Mouse (Mus musculus) spleen, adult 2 months (tissue): ENCODE data around the gene Gm10961. TPM values are rescaled to one million over a fixed set of nuclear protein-coding genes. Genes with fewer than 3 reads are reported as not detected.

Experiments used
- DNase-seq, 2 experiments: peaks; one replicate each; pipeline versions ENCODE4 v3.0.0 to v3.0.0-alpha.2; 2012 to 2021; ENCODE audit warnings: low spot score in 2 of 2, low read depth in 1 of 2
- H3K27ac ChIP-seq: fragments of 200-500 bp; 2 replicates; pipeline ENCODE4 v1.5.1; 2012; ENCODE audit warnings: low read length, inconsistent platforms; ENCODE audit not compliant: insufficient read depth
- H3K27me3 ChIP-seq: fragments of 200-500 bp; 2 replicates; pipeline ENCODE4 v1.6.1; 2012; ENCODE audit warnings: mild to moderate bottlenecking, moderate library complexity, low read length, inconsistent platforms; ENCODE audit not compliant: control insufficient read depth, insufficient read depth
- H3K36me3 ChIP-seq: fragments of 200-500 bp; 2 replicates; pipeline ENCODE4 v1.6.1; 2012; ENCODE audit warnings: mild to moderate bottlenecking, low read length, inconsistent platforms; ENCODE audit not compliant: control insufficient read depth, insufficient read depth
- H3K4me1 ChIP-seq: fragments of 200-500 bp; 2 replicates; pipeline ENCODE4 v1.6.1; 2011; ENCODE audit warnings: inconsistent platforms; ENCODE audit not compliant: control insufficient read depth, insufficient read depth, insufficient read length
- H3K4me3 ChIP-seq: fragments of 200-500 bp; 2 replicates; pipeline ENCODE4 v1.5.1; 2011; ENCODE audit warnings: mild to moderate bottlenecking, inconsistent platforms; ENCODE audit not compliant: insufficient read depth, insufficient read length; ENCODE audit errors: extremely low read depth
- CTCF ChIP-seq: fragments of 200-500 bp; IDR thresholded peaks from 2 replicates; pipeline ENCODE4 v1.5.1; 2011; ENCODE audit warnings: mild to moderate bottlenecking, inconsistent platforms; ENCODE audit not compliant: insufficient read depth, insufficient read length, insufficient replicate concordance; ENCODE audit errors: extremely low read depth
- POLR2A ChIP-seq: fragments of 200-500 bp; IDR thresholded peaks from 2 replicates; pipeline ENCODE4 v1.6.1; 2011; ENCODE audit warnings: low read depth, low read length, inconsistent platforms
- WGBS: fragments of 180-500 bp; shearing (Covaris S2); methylation state at CpG from one replicate; pipeline ENCODE4 v1.1.7; 2018; 5-methylcytosine and 5-hydroxymethylcytosine counted together
- polyA plus RNA-seq: library from polyadenylated mRNA; depleted of rRNA; stranded (reverse); fragments of >200 nt; gene quantifications from 2 replicates; pipeline ENCODE4 v1.2.3, GENCODE M21; 2012; rRNA removed

Gm10961 gene
- polyA plus RNA-seq, result not detected in 2 replicates

- Histone ChIP-seq H3K27ac (peak within 1 kb of the TSS; percentile 64), H3K36me3 (peaks cover 3% of the 10 kb centered on the region), H3K4me3 (peak within 1 kb of the TSS; percentile 93), H3K4me1 (peaks cover 5% of the 10 kb centered on the region; the same call in 1 of the 2 replicates), H3K27me3 (no peaks in the 10 kb centered on the region)
- no peak for DNase-seq
- 3% methylated on average over 47 of the region's 48 CpGs for WGBS
- TF ChIP-seq CTCF, result no peak
- no peak for TF ChIP-seq POLR2A
These were observed at the start of gene Gm10961 for GRCm38 (mm10) chr3:107630682-107631522. Gm10961 (plus strand) TSS chr3:107631322.

GRCm38 (mm10) chr3:107582130-107582874 lies 48.8 kb upstream of the Gm10961 start:
- DNase-seq, result no peak
- Histone ChIP-seq H3K36me3 (no peaks in the 10 kb centered on the region), H3K27me3 (peaks cover 8% of the 10 kb centered on the region; the same call in 1 of the 2 replicates), H3K27ac (no peak overlapping the region), H3K4me3 (no peak overlapping the region), H3K4me1 (no peaks in the 10 kb centered on the region)
- WGBS, result 7% methylated on average over 18 of the region's 18 CpGs
- no peak for TF ChIP-seq POLR2A
- TF ChIP-seq CTCF, result no peak

DNA sequence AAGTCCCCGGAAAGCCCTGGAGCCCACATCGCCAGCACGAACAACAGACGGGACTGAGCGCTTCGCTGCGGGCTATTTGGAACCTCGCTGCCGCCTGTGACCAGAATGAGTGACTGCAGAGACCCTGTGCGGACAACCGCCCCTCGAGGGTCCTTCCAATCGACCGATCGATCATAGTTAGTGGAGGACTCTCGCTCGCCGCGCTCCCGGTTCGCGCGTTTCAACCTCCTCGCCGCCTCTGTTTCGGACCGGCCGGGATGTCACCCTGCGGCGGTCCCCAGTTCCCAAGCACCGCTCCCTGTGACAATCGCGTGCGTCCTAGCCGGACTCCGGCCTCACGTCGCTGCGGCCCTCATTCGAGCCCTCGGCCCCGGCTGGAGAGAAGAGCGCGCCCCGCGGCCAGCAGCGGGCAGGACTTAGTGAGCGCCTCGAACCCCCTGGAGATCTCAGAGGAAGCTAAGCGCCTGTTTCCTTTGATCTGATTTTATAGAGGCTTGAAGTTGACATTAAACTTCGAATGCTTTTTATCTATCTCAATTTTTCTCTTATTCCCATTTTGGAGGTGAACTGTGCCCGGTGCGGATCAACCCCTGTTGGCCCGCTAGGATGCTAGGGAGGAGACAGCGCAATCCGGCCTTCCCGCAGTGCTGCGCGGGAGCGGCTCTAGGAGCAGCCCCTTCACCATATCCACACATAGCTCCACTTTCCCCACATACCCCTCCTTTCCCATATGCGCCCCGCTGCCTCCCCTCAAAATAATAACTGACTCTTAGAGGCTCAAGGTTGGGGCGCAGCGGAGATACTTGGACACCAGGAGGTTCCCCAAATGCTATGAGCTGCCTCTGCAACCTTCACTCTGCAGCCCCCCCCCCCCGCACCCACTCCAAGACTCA lies 48.0 kb upstream of the Gm10961 start:
- no peak for DNase-seq
- Histone ChIP-seq H3K27me3 (peaks cover 8% of the 10 kb centered on the region; the same call in 1 of the 2 replicates), H3K36me3 (no peaks in the 10 kb centered on the region), H3K27ac (no peak overlapping the region), H3K4me1 (no peaks in the 10 kb centered on the region), H3K4me3 (no peak overlapping the region)
- WGBS, result 4% methylated on average over 65 of the region's 65 CpGs
- no peak for TF ChIP-seq POLR2A
- TF ChIP-seq CTCF, result no peak

DNA sequence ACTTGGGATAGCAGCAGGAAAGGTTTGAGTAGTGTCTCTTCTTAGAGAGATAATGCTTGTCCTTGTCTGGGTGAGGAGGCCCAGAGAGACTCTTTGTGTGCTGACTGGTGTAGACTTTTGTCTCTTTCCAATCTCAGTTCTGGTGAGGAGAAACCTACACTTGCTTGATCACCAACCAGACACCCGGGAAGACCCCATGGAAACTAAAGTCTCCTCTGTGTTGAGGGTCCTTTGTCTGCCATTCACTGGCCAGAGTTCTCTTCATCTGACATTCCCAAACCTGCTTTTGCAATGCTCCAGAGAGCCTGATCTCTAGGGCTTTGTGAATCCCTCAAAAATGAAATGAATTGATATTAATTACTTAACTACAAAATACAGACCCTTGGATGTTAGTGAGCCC lies 47.2 kb upstream of the Gm10961 start:
- WGBS, result 16% methylated on average over 1 of the region's 1 CpGs
- H3K27me3 ChIP-seq, result peaks cover 8% of the 10 kb centered on the region; the same call in 1 of the 2 replicates

GRCm38 (mm10) chr3:107586504-107586903 lies 44.6 kb upstream of the Gm10961 start:
- 87% methylated on average over 6 of the region's 6 CpGs for WGBS

More for the DNA sequence above, 47.2 kb upstream of the Gm10961 start:
- TF ChIP-seq POLR2A (no peak), CTCF (no peak)
- Histone ChIP-seq H3K27ac (no peak overlapping the region), H3K4me3 (no peak overlapping the region), H3K4me1 (no peaks in the 10 kb centered on the region), H3K36me3 (no peaks in the 10 kb centered on the region)
- DNase-seq, result no peak

GRCm38 (mm10) chr3:107591612-107592011 lies 39.5 kb upstream of the Gm10961 start:
- TF ChIP-seq CTCF (no peak), POLR2A (no peak)
- Histone ChIP-seq H3K27me3 (peaks cover 24% of the 10 kb centered on the region), H3K4me1 (peaks cover 7% of the 10 kb centered on the region), H3K36me3 (no peaks in the 10 kb centered on the region), H3K4me3 (no peak overlapping the region), H3K27ac (no peak overlapping the region)
- WGBS, result 77% methylated on average over 1 of the region's 1 CpGs
- DNase-seq, result no peak

More at GRCm38 (mm10) chr3:107586504-107586903, 44.6 kb upstream of the Gm10961 start:
- no peak for DNase-seq
- no peak overlapping the region for H3K4me3 ChIP-seq
- no peak overlapping the region for H3K27ac ChIP-seq
- no peak for TF ChIP-seq CTCF
- TF ChIP-seq POLR2A, result no peak
- H3K27me3 ChIP-seq, result peaks cover 7% of the 10 kb centered on the region; the same call in 1 of the 2 replicates
- no peaks in the 10 kb centered on the region for H3K4me1 ChIP-seq
- H3K36me3 ChIP-seq, result no peaks in the 10 kb centered on the region
